Mouse (Mus musculus): ENCODE results near the gene Dbi. TPM values are rescaled to one million over a fixed set of nuclear protein-coding genes. Genes with fewer than 3 reads are reported as not detected.

Dbi gene
- total and polyA plus RNA-seq, 3 experiments, result 14.5 to 652 (median 118) TPM

DNA sequence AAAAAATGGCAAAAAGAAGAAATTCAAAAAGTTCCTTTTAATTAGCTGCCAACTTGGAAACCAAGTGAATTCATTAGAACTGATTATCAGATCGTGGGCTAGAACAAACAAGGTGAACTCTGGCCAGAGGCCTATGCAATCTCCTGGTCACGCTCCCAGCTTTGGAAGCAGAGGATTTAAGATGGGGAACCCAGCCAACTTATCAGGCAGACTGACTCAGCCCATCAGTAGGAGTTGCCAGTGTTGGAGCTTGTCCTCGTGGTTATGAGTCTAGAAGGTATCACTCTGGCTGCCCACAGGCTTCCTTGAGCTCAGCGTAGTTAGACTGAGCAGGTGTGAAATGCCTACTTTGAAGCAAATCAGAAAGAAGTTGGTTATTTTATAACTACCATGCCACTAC lies 4.0 kb upstream of the Dbi start:
- DNase-seq (ENCODE audit: low spot score), result no peak
- ATAC-seq (ENCODE audit: extremely low read depth, insufficient number of reproducible peaks, low FRiP score, poor library complexity, severe bottlenecking), result no peak
- no peak overlapping the region for H3K4me3 ChIP-seq (ENCODE audit: low read depth, low read length)
- peaks cover 58% of the 10 kb centered on the region for H3K4me1 ChIP-seq (ENCODE audit: insufficient read depth, low read depth, low read length)
- no peaks in the 10 kb centered on the region for H3K27me3 ChIP-seq (ENCODE audit: insufficient read depth, low read length)
- H3K36me3 ChIP-seq (replicated peaks), result peaks cover 44% of the 10 kb centered on the region
- H3K9me3 ChIP-seq (replicated peaks), result no peaks in the 10 kb centered on the region
- TF ChIP-seq TAL1 (conservative IDR thresholded peaks at IDR 0.05; ENCODE audit: low read depth, low read length) (no peak), GATA1 (IDR thresholded peaks at IDR 0.05; ENCODE audit: borderline replicate concordance, low read length) (no peak), CTCF (IDR thresholded peaks at IDR 0.05; ENCODE audit: low read depth, low read length) (no peak), GATA2 (IDR thresholded peaks at IDR 0.05; ENCODE audit: borderline replicate concordance, low read depth, low read length) (no peak), POLR2AphosphoS5 (IDR thresholded peaks at IDR 0.05; ENCODE audit: insufficient replicate concordance, low read depth, low read length) (no peak)

DNA sequence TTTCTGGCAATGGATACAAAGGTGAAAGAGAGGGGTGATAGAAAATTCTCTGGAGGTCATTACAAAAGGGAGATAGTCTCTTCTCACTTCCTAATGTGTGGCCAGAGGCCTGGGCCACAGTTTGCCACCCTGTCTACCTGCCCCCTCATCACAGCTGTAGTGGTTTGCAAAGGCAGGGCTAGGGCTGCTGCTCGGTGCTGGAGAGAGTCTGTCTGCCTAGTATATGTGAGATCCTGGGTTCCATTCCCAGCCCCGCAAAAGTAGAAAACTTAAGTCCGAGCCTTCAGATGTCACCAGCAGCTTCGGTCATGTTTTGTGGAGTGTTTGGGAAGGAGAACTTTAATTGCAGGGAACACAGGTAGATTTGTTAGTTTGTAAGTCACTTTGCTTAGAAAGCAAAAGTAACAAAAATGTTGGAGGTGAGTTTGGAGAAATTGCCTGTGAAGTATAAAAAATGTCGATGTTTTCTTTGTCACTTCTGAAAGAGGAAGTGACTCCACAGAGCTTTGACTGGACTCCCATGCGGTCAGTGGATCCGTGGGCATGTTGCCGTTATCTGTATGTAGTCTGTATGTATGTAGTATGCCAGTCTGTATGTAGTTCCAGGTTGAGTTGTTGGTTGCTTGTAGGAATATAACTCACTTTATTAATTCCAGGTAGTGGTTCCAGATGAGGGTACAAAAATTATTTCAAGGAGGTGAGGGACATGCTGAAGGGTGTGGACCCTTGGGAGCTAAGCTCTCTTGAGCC lies 1.9 kb upstream of the Dbi start:
- no peak for TF ChIP-seq CTCF (IDR thresholded peaks at IDR 0.05; ENCODE audit: low read depth, low read length)
- TF ChIP-seq GATA2 (IDR thresholded peaks at IDR 0.05; ENCODE audit: borderline replicate concordance, low read depth, low read length), result no peak
- no peak for TF ChIP-seq GATA1 (IDR thresholded peaks at IDR 0.05; ENCODE audit: borderline replicate concordance, low read length)
- no peak for TF ChIP-seq TAL1 (conservative IDR thresholded peaks at IDR 0.05; ENCODE audit: low read depth, low read length)
- TF ChIP-seq POLR2AphosphoS5 (IDR thresholded peaks at IDR 0.05; ENCODE audit: insufficient replicate concordance, low read depth, low read length), result no peak; the same call in 1 of the 2 replicates
- DNase-seq (ENCODE audit: low spot score), result peak; percentile 50
- Histone ChIP-seq H3K27me3 (ENCODE audit: insufficient read depth, low read length) (no peaks in the 10 kb centered on the region), H3K36me3 (replicated peaks) (peaks cover 52% of the 10 kb centered on the region), H3K4me1 (ENCODE audit: insufficient read depth, low read depth, low read length) (peaks cover 78% of the 10 kb centered on the region), H3K4me3 (ENCODE audit: low read depth, low read length) (peak overlapping the region; percentile 72), H3K9me3 (replicated peaks) (no peaks in the 10 kb centered on the region)
- ATAC-seq (ENCODE audit: extremely low read depth, insufficient number of reproducible peaks, low FRiP score, poor library complexity, severe bottlenecking), result no peak; the same call in 1 of the 2 replicates

DNA sequence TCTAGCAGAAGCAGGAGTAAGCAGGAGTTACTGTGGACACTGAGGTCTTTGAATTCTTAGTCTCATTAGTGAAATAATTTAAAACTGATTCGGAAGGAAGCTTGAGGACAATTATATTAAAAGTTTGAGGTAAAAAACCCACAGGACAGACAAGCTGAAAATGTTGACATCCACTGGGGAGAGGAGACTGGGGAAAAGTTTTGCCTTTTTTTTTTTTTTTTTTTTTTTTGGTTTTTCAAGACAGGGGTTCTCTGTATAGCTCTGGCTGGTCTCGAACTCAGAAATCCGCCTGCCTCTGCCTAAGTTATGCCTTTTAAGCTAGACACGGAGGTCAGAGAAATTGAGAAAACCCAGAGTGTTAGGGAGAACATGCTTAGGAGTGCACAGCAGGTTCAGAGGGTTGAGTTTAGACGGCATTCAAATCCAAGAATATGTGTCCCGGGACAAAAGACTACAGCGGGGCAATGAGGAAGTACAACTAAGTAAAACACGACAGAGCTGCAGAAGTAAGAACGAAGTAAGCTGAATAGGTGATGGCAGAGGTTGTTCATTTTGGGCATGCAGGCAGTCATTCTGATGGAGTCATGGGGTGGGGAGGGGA lies 1.2 kb upstream of the Dbi start:
- ATAC-seq (ENCODE audit: extremely low read depth, insufficient number of reproducible peaks, low FRiP score, poor library complexity, severe bottlenecking) (no peak), DNase-seq (ENCODE audit: low spot score) (peak; percentile 48)
- H3K4me3 ChIP-seq (ENCODE audit: low read depth, low read length), result peak overlapping the region; percentile 72
- peaks cover 54% of the 10 kb centered on the region for H3K36me3 ChIP-seq (replicated peaks)
- peaks cover 77% of the 10 kb centered on the region for H3K4me1 ChIP-seq (ENCODE audit: insufficient read depth, low read depth, low read length)
- TF ChIP-seq TAL1 (conservative IDR thresholded peaks at IDR 0.05; ENCODE audit: low read depth, low read length) (no peak), POLR2AphosphoS5 (IDR thresholded peaks at IDR 0.05; ENCODE audit: insufficient replicate concordance, low read depth, low read length) (no peak), GATA1 (IDR thresholded peaks at IDR 0.05; ENCODE audit: borderline replicate concordance, low read length) (no peak), GATA2 (IDR thresholded peaks at IDR 0.05; ENCODE audit: borderline replicate concordance, low read depth, low read length) (no peak), CTCF (IDR thresholded peaks at IDR 0.05; ENCODE audit: low read depth, low read length) (no peak)
- H3K9me3 ChIP-seq (replicated peaks), result no peaks in the 10 kb centered on the region
- H3K27me3 ChIP-seq (ENCODE audit: insufficient read depth, low read length), result no peaks in the 10 kb centered on the region

DNA sequence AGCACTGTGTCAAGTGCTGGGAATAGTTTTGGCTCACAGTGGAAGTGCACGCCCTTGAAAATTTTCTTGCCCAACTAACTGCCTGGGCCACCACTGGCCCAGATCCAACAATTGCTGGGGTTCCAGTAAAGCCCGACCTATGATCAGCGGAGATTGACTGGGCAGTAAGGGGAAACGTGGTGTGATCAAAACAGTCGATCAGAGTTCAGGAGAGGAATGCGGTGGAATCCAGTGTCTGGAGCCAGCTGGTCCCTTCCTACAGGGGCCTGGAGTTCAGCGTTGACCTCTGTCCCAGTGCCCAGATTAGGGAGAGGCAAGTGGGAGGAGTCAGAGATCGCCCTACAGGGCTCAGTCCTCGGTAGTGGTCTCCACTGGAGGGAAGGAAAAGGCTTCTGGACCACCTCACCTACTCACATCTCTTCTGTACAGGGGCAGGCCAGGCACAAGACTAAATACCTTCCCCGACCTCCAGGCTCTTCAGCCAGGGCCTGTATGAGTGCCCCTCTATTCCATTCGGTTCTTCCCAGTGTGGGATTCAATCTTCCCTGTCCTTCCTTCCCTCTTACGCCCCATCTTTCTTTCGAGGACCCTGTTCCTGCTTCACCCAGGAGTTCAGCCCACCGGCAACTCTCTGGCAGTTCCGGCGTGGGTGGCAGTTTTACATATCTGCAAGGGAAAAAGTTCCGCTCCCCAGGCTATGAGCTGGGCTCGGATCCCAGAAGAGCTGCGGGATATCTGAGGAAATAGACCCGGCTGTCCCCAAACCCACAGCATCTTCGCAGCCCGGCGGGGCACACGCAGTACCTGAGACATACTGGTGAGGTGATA lies 523 bp downstream of the Dbi start:
- Histone ChIP-seq H3K9me3 (replicated peaks) (peaks cover 4% of the 10 kb centered on the region), H3K4me3 (ENCODE audit: low read depth, low read length) (peak overlapping the region; percentile 72), H3K27me3 (ENCODE audit: insufficient read depth, low read length) (no peaks in the 10 kb centered on the region), H3K4me1 (ENCODE audit: insufficient read depth, low read depth, low read length) (peaks cover 62% of the 10 kb centered on the region), H3K36me3 (replicated peaks) (peaks cover 60% of the 10 kb centered on the region)
- ATAC-seq (ENCODE audit: extremely low read depth, insufficient number of reproducible peaks, low FRiP score, poor library complexity, severe bottlenecking) (peak; percentile 2), DNase-seq (ENCODE audit: low spot score) (peak; percentile 67)
- TF ChIP-seq GATA1 (IDR thresholded peaks at IDR 0.05; ENCODE audit: borderline replicate concordance, low read length), result no peak
- no peak for TF ChIP-seq POLR2AphosphoS5 (IDR thresholded peaks at IDR 0.05; ENCODE audit: insufficient replicate concordance, low read depth, low read length)
- no peak for TF ChIP-seq GATA2 (IDR thresholded peaks at IDR 0.05; ENCODE audit: borderline replicate concordance, low read depth, low read length)
- TF ChIP-seq CTCF (IDR thresholded peaks at IDR 0.05; ENCODE audit: low read depth, low read length), result no peak
- no peak for TF ChIP-seq TAL1 (conservative IDR thresholded peaks at IDR 0.05; ENCODE audit: low read depth, low read length)

DNA sequence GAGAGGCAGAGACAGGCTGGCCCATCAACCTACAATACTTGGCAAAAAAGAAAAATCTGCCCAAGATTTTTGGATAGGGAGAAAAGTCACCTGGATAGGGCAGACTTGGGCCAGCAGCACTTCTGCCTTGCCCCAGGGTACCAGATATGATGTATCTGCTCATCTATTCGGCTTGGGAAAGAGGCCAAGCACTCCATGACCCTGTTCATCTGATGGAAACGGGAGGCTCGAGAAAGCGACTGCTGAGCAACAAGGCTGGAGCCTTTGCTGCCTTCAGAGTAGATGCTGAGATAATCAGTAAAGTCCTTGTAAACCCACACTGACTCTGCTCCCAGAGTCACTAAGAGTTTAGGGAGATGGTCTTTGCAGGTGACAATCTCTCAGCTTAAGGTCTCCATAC lies 1.5 kb downstream of the Dbi start:
- ATAC-seq (ENCODE audit: extremely low read depth, insufficient number of reproducible peaks, low FRiP score, poor library complexity, severe bottlenecking) (no peak), DNase-seq (ENCODE audit: low spot score) (no peak)
- TF ChIP-seq POLR2AphosphoS5 (IDR thresholded peaks at IDR 0.05; ENCODE audit: insufficient replicate concordance, low read depth, low read length), result no peak
- no peak for TF ChIP-seq TAL1 (conservative IDR thresholded peaks at IDR 0.05; ENCODE audit: low read depth, low read length)
- no peak for TF ChIP-seq CTCF (IDR thresholded peaks at IDR 0.05; ENCODE audit: low read depth, low read length)
- no peak for TF ChIP-seq GATA2 (IDR thresholded peaks at IDR 0.05; ENCODE audit: borderline replicate concordance, low read depth, low read length)
- TF ChIP-seq GATA1 (IDR thresholded peaks at IDR 0.05; ENCODE audit: borderline replicate concordance, low read length), result no peak
- Histone ChIP-seq H3K4me1 (ENCODE audit: insufficient read depth, low read depth, low read length) (peaks cover 58% of the 10 kb centered on the region), H3K36me3 (replicated peaks) (peaks cover 66% of the 10 kb centered on the region), H3K9me3 (replicated peaks) (peaks cover 14% of the 10 kb centered on the region), H3K4me3 (ENCODE audit: low read depth, low read length) (peak overlapping the region; percentile 72; the same call in 1 of the 2 replicates), H3K27me3 (ENCODE audit: insufficient read depth, low read length) (no peaks in the 10 kb centered on the region)

Data from G1E (cell line).